Mouse (Mus musculus) limb, embryonic 13.5 days (tissue): Measurements from ENCODE around the gene Pced1a. TPM values are rescaled to one million over a fixed set of nuclear protein-coding genes. Genes with fewer than 3 reads are reported as not detected.
"Not testable (repeated sequence)": the region's sequence is repeated elsewhere in the genome, so short reads cannot be mapped to it uniquely, and the experiment has no call there.

Experiments used
- ATAC-seq: fragments of 200-750 bp; cut with Nextera tagmentation; 2 replicates; pipeline ENCODE4 v1.8.0; 2017; ENCODE audit warnings: low read depth, moderate number of reproducible peaks, moderate TSS enrichment; ENCODE audit not compliant: low FRiP score
- H3K27ac ChIP-seq: fragments of 300-500 bp; sonication (generic); 2 replicates; pipeline ENCODE4 v1.5.1; 2015; ENCODE audit warnings: inconsistent platforms, mild to moderate bottlenecking, moderate library complexity
- H3K27me3 ChIP-seq: fragments of 300-500 bp; sonication (generic); 2 replicates; pipeline ENCODE4 v1.6.1; 2015; ENCODE audit warnings: mild to moderate bottlenecking, inconsistent platforms
- H3K36me3 ChIP-seq: fragments of 300-500 bp; sonication (generic); 2 replicates; pipeline ENCODE4 v1.6.1; 2015; ENCODE audit warnings: inconsistent platforms, mild to moderate bottlenecking, moderate library complexity
- H3K4me1 ChIP-seq: fragments of 300-500 bp; sonication (generic); 2 replicates; pipeline ENCODE4 v1.6.1; 2015; ENCODE audit warnings: inconsistent platforms
- H3K4me2 ChIP-seq: fragments of 300-500 bp; sonication (generic); replicated peaks from 2 replicates; pipeline ENCODE4 v1.6.1; 2015; ENCODE audit warnings: inconsistent platforms, mild to moderate bottlenecking, moderate library complexity
- H3K4me3 ChIP-seq: fragments of 300-500 bp; sonication (generic); 2 replicates; pipeline ENCODE4 v1.5.1; 2015; ENCODE audit warnings: moderate library complexity, mild to moderate bottlenecking, inconsistent platforms
- H3K9ac ChIP-seq: fragments of 300-500 bp; sonication (generic); 2 replicates; pipeline ENCODE4 v1.6.1; 2015; ENCODE audit warnings: mild to moderate bottlenecking, inconsistent platforms
- H3K9me3 ChIP-seq: fragments of 300-500 bp; sonication (generic); 2 replicates; pipeline ENCODE4 v1.6.1; 2016; ENCODE audit warnings: inconsistent platforms
- WGBS: fragments of 180-500 bp; shearing (Covaris S2); methylation state at CpG from one replicate; pipeline ENCODE4 v1.1.7; 2015; 5-methylcytosine and 5-hydroxymethylcytosine counted together
- polyA plus RNA-seq: library from polyadenylated mRNA; unstranded; fragments of >200 nt; fragmentation: Nextera tagmentation; extraction: Ambion mirVana; gene quantifications from 2 replicates; pipeline ENCODE4 v1.2.1, GENCODE M21; 2015

Gene Pced1a
- polyA plus RNA-seq, 1 experiment from 2014 or later: 16.1 TPM

DNA sequence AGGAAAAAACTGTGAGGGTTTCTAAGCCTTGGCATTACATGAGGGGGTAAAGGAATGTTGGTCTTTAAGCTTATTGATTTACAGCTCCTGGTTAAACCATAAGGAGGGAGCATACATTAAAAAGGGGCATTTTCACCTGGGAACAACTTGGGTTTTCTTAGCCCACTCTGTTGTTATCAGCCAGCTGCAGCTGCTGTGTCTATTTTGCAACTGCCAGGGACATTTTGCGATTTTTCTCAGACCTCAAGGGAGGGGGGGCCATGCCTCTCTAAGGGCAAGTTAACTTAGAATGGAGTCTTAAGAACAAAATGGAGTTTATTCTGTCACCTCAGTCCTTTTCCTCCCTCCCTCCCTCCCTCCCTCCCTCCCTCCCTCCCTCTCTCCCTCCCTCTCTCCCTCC, 51.5 kb downstream of the Pced1a start:
- not testable (repeated sequence) for H3K36me3 ChIP-seq, H3K4me2 ChIP-seq, H3K27me3 ChIP-seq, H3K9ac ChIP-seq, H3K4me1 ChIP-seq, ATAC-seq, H3K27ac ChIP-seq, H3K4me3 ChIP-seq, H3K9me3 ChIP-seq
- 29% methylated on average over 1 of the region's 1 CpGs for WGBS

DNA sequence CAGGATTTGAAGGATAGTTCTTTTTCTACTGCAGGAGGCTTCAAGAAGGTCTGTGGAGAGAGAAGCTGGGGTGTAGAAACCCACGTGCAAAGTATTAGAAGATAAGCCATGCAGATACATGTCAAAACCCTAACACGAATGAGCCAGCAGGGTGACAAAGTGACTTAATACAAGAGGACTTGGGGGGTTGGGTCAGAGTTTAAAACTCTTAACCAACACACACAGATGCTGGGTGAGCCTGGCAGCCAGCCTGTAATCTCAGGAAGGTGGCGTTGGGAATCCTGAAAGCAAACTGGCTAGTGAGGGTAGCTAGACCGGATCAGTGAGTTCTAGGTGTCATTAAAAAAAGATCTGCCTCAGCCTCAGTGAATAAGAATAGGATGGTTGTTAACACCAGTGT, 57.1 kb downstream of the Pced1a start:
- ATAC-seq: no peak
- Histone ChIP-seq H3K36me3 (no peaks in the 10 kb centered on the region), H3K4me1 (peaks cover 7% of the 10 kb centered on the region; the same call in 1 of the 2 replicates), H3K27ac (no peak overlapping the region), H3K9ac (no peak overlapping the region), H3K27me3 (peaks cover 56% of the 10 kb centered on the region), H3K4me3 (no peak overlapping the region), H3K4me2 (no peak overlapping the region), H3K9me3 (no peaks in the 10 kb centered on the region)
- 66% methylated on average over 4 of the region's 4 CpGs for WGBS

Other genes with a start within 250 kb of the Pced1a start
- gene Snrpb, start 245.3 kb downstream of the Pced1a start, polyA plus RNA-seq: 632 and 645 TPM in 2 replicates
- gene Tmc2, start 229.5 kb downstream of the Pced1a start, polyA plus RNA-seq: not detected in 2 replicates
- 300 and 311 TPM in 2 replicates for gene Nop56, start 150.3 kb downstream of the Pced1a start, polyA plus RNA-seq
- gene Idh3b, start 140.2 kb downstream of the Pced1a start, polyA plus RNA-seq: 155 and 158 TPM in 2 replicates
- gene Ebf4, start 129.5 kb downstream of the Pced1a start, polyA plus RNA-seq: 2.8 and 2.9 TPM in 2 replicates
- gene Cpxm1, start 27.1 kb downstream of the Pced1a start, polyA plus RNA-seq: 137 and 145 TPM in 2 replicates
- 0.08 and 0.11 TPM in 2 replicates for gene Gm28372, start 19.5 kb downstream of the Pced1a start, polyA plus RNA-seq
- not detected in 2 replicates for gene 1700020A23Rik, start 19.4 kb downstream of the Pced1a start, polyA plus RNA-seq
- gene Tmem239, start 18.2 kb downstream of the Pced1a start, polyA plus RNA-seq: not detected in 2 replicates
- 113 and 122 TPM in 2 replicates for gene Vps16, start 362 bp downstream of the Pced1a start, polyA plus RNA-seq
- gene Ptpra, start 25.6 kb upstream of the Pced1a start, polyA plus RNA-seq: 104 and 105 TPM in 2 replicates
- gene Mrps26, start 139.0 kb upstream of the Pced1a start, polyA plus RNA-seq: 80.3 and 85.4 TPM in 2 replicates
- gene Oxt, start 151.5 kb upstream of the Pced1a start, polyA plus RNA-seq: not detected in 2 replicates
- gene Avp, start 157.9 kb upstream of the Pced1a start, polyA plus RNA-seq: not detected in 2 replicates
- 14.5 and 16.0 TPM in 2 replicates for gene Fastkd5, start 205.3 kb upstream of the Pced1a start, polyA plus RNA-seq
- 15.0 and 16.2 TPM in 2 replicates for gene Ubox5, start 205.3 kb upstream of the Pced1a start, polyA plus RNA-seq
- gene Lzts3, start 218.1 kb upstream of the Pced1a start, polyA plus RNA-seq: 3.9 and 4.7 TPM in 2 replicates
- gene Ddrgk1, start 240.0 kb upstream of the Pced1a start, polyA plus RNA-seq: 58.5 and 64.3 TPM in 2 replicates
- 126 and 131 TPM in 2 replicates for gene Itpa, start 242.9 kb upstream of the Pced1a start, polyA plus RNA-seq